Mouse (Mus musculus) activated CD4-positive, CD25-positive, alpha-beta regulatory T cell, adult 4 months (primary cell): ENCODE results near the gene Dnase1l2. TPM values are rescaled to one million over a fixed set of nuclear protein-coding genes. Genes with fewer than 3 reads are reported as not detected.
"Not testable (repeated sequence)": the region's sequence is repeated elsewhere in the genome, so short reads cannot be mapped to it uniquely, and the experiment has no call there.

ENCODE experiments used
- ATAC-seq: one replicate; pipeline ENCODE4 v1.8.0; 2017
- polyA plus RNA-seq, 2 experiments: library from polyadenylated mRNA; unstranded; fragments of 100-300 nt; shearing (Covaris generic); gene quantifications; one replicate each; pipeline ENCODE4 v1.2.1; 2017

Dnase1l2 gene
- polyA plus RNA-seq, 2 experiments from 2014 or later: 1.9 to 3.6 TPM

GRCm38 (mm10) chr17:24427170-24427557, 15.7 kb downstream of the Dnase1l2 start:
- ATAC-seq: no peak

GRCm38 (mm10) chr17:24426471-24427169, 16.3 kb downstream of the Dnase1l2 start, which contains the start of gene Eci1:
Eci1 (plus strand) TSS chr17:24426641.
- peak; percentile 87 for ATAC-seq

- no peak for ATAC-seq
These were observed 17.0 kb downstream of the Dnase1l2 start for GRCm38 (mm10) chr17:24425905-24426304.

GRCm38 (mm10) chr17:24425326-24425725, 17.6 kb downstream of the Dnase1l2 start:
- ATAC-seq: not testable (repeated sequence)

- ATAC-seq: no peak
These were observed 18.4 kb downstream of the Dnase1l2 start for GRCm38 (mm10) chr17:24424489-24424888.

- no peak for ATAC-seq
These were observed 19.8 kb downstream of the Dnase1l2 start for GRCm38 (mm10) chr17:24423114-24423513.

GRCm38 (mm10) chr17:24416051-24416652, 26.8 kb downstream of the Dnase1l2 start:
- no peak for ATAC-seq

- peak; percentile 22 for ATAC-seq
These were observed 27.9 kb downstream of the Dnase1l2 start for GRCm38 (mm10) chr17:24415011-24415410.

- ATAC-seq: peak; percentile 85
These were observed 28.5 kb downstream of the Dnase1l2 start, which contains the start of gene Rnps1 for GRCm38 (mm10) chr17:24414230-24414976. Rnps1 (plus strand) TSS chr17:24414565.

- no peak for ATAC-seq
These were observed 29.2 kb downstream of the Dnase1l2 start for GRCm38 (mm10) chr17:24413557-24414211.

GRCm38 (mm10) chr17:24407116-24407803, 35.6 kb downstream of the Dnase1l2 start:
- ATAC-seq: no peak

GRCm38 (mm10) chr17:24402371-24402770, 40.5 kb downstream of the Dnase1l2 start:
- ATAC-seq: no peak

GRCm38 (mm10) chr17:24394456-24394855, 48.4 kb downstream of the Dnase1l2 start:
- ATAC-seq: no peak

- ATAC-seq: no peak
These were observed 49.4 kb downstream of the Dnase1l2 start for GRCm38 (mm10) chr17:24393527-24393926.

GRCm38 (mm10) chr17:24391149-24391548, 51.8 kb downstream of the Dnase1l2 start:
- ATAC-seq: no peak

Other genes starting within 250 kb of the Dnase1l2 start
- under 1 TPM; 0.45 to 0.60 TPM for gene Tbc1d24, start 237.5 kb downstream of the Dnase1l2 start, polyA plus RNA-seq
- gene Ntn3, start 233.6 kb downstream of the Dnase1l2 start, polyA plus RNA-seq: not detected
- gene Tedc2, start 222.3 kb downstream of the Dnase1l2 start, polyA plus RNA-seq: 1 to 10 TPM; 6.6 to 8.8 TPM
- 10 to 100 TPM in 1 of 2 experiments, 1 to 10 TPM in 1; 9.2 to 12.3 TPM for gene Ccnf, start 191.6 kb downstream of the Dnase1l2 start, polyA plus RNA-seq
- gene Abca17, start 92.0 kb downstream of the Dnase1l2 start, polyA plus RNA-seq: under 1 TPM in 1 of 2 experiments, not detected in 1; 0.21 TPM
- gene Abca3, start 91.2 kb downstream of the Dnase1l2 start, polyA plus RNA-seq: 10 to 100 TPM; 15.8 to 20.0 TPM
- gene Rnps1, start 28.5 kb downstream of the Dnase1l2 start, polyA plus RNA-seq: 100 to 1,000 TPM; 114 to 119 TPM
- gene Eci1, start 16.5 kb downstream of the Dnase1l2 start, polyA plus RNA-seq: 10 to 100 TPM; 57.0 to 77.2 TPM
- 10 to 100 TPM; 22.6 to 37.5 TPM for gene E4f1, start 27.2 kb upstream of the Dnase1l2 start, polyA plus RNA-seq
- 1 to 10 TPM; 3.3 to 6.2 TPM for gene Pgp, start 27.3 kb upstream of the Dnase1l2 start, polyA plus RNA-seq
- gene Bricd5, start 30.8 kb upstream of the Dnase1l2 start, polyA plus RNA-seq: not detected
- 10 to 100 TPM; 12.6 to 15.3 TPM for gene Mlst8, start 36.0 kb upstream of the Dnase1l2 start, polyA plus RNA-seq
- under 1 TPM; 0.10 to 0.17 TPM for gene Caskin1, start 45.5 kb upstream of the Dnase1l2 start, polyA plus RNA-seq
- gene Traf7, start 84.8 kb upstream of the Dnase1l2 start, polyA plus RNA-seq: 10 to 100 TPM; 35.0 to 58.7 TPM
- gene Rab26, start 91.1 kb upstream of the Dnase1l2 start, polyA plus RNA-seq: 1 to 10 TPM; 2.8 to 3.3 TPM
- gene Pkd1, start 106.7 kb upstream of the Dnase1l2 start, polyA plus RNA-seq: 10 to 100 TPM; 11.5 to 15.4 TPM
- gene Tsc2, start 189.5 kb upstream of the Dnase1l2 start, polyA plus RNA-seq: 10 to 100 TPM in 1 of 2 experiments, 1 to 10 TPM in 1; 9.8 to 24.1 TPM
- 1 to 10 TPM; 2.1 to 2.6 TPM for gene Nthl1, start 189.6 kb upstream of the Dnase1l2 start, polyA plus RNA-seq
- not detected for gene Slc9a3r2, start 207.2 kb upstream of the Dnase1l2 start, polyA plus RNA-seq
- gene Npw, start 215.4 kb upstream of the Dnase1l2 start, polyA plus RNA-seq: under 1 TPM in 1 of 2 experiments, not detected in 1; 0.66 TPM
- gene Zfp598, start 226.6 kb upstream of the Dnase1l2 start, polyA plus RNA-seq: 1 to 10 TPM; 4.5 to 4.6 TPM
- 1 to 10 TPM in 1 of 2 experiments, under 1 TPM in 1; 0.43 to 1.2 TPM for gene Syngr3, start 246.8 kb upstream of the Dnase1l2 start, polyA plus RNA-seq